Mouse (Mus musculus) E14TG2a.4 (cell line): ENCODE results near the gene Lime1.

Experiments
- CTCF ChIP-seq: conservative IDR thresholded peaks from 2 replicates; pipeline ENCODE4 v1.5.1; 2014; ENCODE audit warnings: low read length
- POU5F1 ChIP-seq: IDR thresholded peaks from 2 replicates; pipeline ENCODE4 v1.6.1; 2014; ENCODE audit warnings: low read length, borderline replicate concordance

- no peak for TF ChIP-seq CTCF
- TF ChIP-seq POU5F1: no peak
Observed at GRCm38 (mm10) chr2:181365655-181366075, 14.2 kb upstream of the Lime1 start.
